Mouse (Mus musculus) embryonic fibroblast, embryonic 13.5 days (primary cell): ENCODE data around the gene Pde10a. TPM values are rescaled to one million over a fixed set of nuclear protein-coding genes. Genes with fewer than 3 reads are reported as not detected.

ENCODE experiments used
- H3K27ac ChIP-seq: 2 replicates; pipeline ENCODE4 v1.5.1; 2012; ENCODE audit warnings: low read length, control low read depth, inconsistent platforms; ENCODE audit not compliant: insufficient read depth
- H3K4me1 ChIP-seq: 2 replicates; pipeline ENCODE4 v1.6.1; 2011; ENCODE audit warnings: low read length; ENCODE audit not compliant: control insufficient read depth, insufficient read depth
- H3K4me3 ChIP-seq: 2 replicates; pipeline ENCODE4 v1.5.1; 2011; ENCODE audit warnings: mild to moderate bottlenecking, control low read depth, low read length; ENCODE audit not compliant: insufficient read depth
- CTCF ChIP-seq: IDR thresholded peaks from 2 replicates; pipeline ENCODE4 v1.5.1; 2011; ENCODE audit warnings: mild to moderate bottlenecking, control low read depth, low read length, moderate library complexity, borderline replicate concordance; ENCODE audit not compliant: insufficient read depth
- POLR2A ChIP-seq: IDR thresholded peaks from 2 replicates; pipeline ENCODE4 v1.6.1; 2011; ENCODE audit warnings: low read depth, mild to moderate bottlenecking, control low read depth, low read length, moderate library complexity
- polyA plus RNA-seq: library from polyadenylated mRNA; stranded (reverse); fragments of >200 nt; gene quantifications from 2 replicates; pipeline ENCODE4 v1.2.4, GENCODE M21; 2011; ENCODE audit warnings: low read depth; ENCODE audit not compliant: missing spikeins, insufficient read length

Gene Pde10a
- polyA plus RNA-seq, 1 experiment: 7.9 TPM

DNA sequence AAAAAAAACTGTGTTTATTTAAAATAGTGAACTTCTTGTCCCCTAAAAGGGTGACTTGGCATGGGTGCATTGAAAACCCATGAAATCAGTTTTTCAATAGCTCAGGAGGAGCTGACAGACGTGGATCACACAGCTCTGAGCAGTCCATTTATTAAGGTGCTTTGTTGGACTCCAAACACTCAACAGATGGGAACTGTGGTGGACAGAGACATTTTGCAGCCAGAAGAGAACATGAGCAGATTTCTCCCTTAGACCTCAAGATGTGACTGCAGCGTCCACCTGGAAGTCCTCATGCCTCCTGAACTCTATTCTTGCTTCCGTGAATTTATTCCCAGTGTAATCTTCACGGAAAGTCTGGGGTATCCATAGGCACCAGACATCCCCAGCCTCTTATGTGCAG, 266.4 kb downstream of the Pde10a start:
- TF ChIP-seq CTCF (no peak), POLR2A (no peak)
- Histone ChIP-seq H3K27ac (no peak overlapping the region), H3K4me1 (no peaks in the 10 kb centered on the region), H3K4me3 (no peak overlapping the region)

DNA sequence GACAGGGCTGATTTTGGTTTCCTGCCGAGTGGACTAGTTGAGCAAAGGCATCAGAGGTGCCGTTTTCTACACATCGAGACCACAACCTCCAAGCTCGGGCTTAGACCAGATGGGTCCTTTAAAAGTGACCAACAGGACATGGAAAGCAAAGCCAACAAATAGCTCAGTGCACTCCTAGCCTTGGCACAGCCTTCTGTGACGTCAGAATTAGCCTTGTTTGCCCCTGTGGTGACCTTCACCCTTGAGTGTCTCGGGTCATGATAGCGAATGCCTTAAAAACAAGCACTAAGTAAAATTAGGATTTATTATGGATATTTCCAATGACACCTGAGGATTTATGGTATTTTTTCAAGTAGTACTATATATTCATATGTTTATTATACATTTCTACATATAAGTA, 267.4 kb downstream of the Pde10a start:
- no peak overlapping the region for H3K27ac ChIP-seq
- TF ChIP-seq CTCF: no peak
- no peak for TF ChIP-seq POLR2A
- H3K4me3 ChIP-seq: no peak overlapping the region
- no peaks in the 10 kb centered on the region for H3K4me1 ChIP-seq

DNA sequence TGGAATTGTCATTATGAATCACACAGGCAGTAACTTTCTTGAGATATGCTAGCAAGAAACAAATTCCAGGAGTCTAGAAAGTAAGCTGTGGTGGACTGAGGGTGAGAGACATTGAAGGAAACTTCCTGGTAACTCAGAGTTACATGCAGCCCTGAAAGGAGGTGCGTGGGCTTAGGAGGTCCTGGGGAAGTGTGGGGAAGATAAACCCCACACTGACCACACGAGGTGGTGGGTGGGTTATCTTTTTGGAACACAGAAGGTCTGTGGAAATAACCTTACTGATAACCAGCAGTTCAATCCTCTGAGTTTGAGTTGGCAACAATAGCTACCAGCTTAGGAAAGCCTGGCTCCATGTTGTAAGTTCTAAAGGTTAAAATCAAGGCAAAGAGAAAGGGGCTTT, 272.5 kb downstream of the Pde10a start:
- H3K4me1 ChIP-seq: peaks cover 3% of the 10 kb centered on the region; the same call in 1 of the 2 replicates
- H3K4me3 ChIP-seq: no peak overlapping the region
- TF ChIP-seq POLR2A (no peak), CTCF (no peak)
- no peak overlapping the region for H3K27ac ChIP-seq

DNA sequence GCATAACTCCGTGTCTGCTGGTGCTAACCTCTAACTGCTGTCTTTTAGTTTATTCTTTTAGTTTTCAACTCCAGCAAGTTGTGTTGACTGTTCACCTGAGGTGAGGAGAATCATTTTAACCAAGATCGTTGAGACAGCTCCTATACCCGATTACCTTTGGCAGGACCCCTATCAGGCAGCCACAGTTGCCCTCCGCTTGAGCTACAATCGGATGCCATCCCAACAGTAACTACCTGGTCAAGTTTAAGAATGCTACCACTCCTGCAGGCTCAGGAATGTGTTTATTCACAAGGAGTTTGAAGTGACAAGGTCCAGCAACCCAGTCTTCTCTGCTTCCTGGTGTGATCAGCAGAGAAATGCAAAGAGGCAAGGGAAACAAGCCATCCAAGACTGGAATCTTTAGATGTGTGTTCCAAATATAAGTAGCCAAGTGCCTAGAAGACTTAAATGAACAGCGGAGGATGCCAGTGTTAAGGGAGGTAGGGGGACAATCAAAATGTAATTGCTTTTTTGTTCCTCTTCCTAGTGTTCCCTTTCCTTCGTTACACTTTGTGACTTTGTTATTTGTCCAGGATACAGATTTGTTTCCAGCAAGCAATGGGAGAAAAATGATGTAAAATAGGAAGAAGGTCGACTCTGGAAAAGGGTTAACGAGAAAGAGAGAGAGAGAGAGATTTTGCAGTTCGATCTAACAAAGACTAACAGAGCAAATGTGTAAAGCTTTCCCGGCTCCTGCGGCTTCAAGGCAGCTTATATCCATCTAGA, 273.5 kb downstream of the Pde10a start:
- no peak overlapping the region for H3K4me3 ChIP-seq
- H3K4me1 ChIP-seq: peaks cover 3% of the 10 kb centered on the region; the same call in 1 of the 2 replicates
- TF ChIP-seq CTCF (no peak), POLR2A (no peak)
- H3K27ac ChIP-seq: no peak overlapping the region

DNA sequence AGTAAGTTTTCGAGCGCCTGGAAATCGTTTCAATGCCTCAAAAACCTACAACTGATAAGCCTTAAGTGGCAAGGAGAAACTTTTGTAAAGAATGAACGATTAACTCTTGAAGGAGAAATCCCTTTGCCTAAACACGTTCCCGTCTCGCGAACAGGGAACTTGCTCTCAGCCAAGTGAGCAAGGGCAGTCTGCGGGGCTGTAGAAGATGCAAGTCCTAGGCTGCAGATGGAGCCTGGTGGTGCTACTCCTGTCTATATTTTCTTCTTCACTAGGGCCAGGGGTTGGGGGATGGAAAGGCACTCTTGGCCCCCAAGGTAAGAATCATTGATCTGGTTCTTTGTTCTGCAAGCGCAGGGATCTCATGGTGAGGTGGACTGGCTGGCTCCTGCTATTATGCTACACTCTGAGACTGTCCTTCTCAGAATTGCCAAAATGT, 274.1 kb downstream of the Pde10a start:
- TF ChIP-seq POLR2A: no peak
- no peak for TF ChIP-seq CTCF
- peaks cover 3% of the 10 kb centered on the region; the same call in 1 of the 2 replicates for H3K4me1 ChIP-seq
- no peak overlapping the region for H3K27ac ChIP-seq
- H3K4me3 ChIP-seq: no peak overlapping the region

DNA sequence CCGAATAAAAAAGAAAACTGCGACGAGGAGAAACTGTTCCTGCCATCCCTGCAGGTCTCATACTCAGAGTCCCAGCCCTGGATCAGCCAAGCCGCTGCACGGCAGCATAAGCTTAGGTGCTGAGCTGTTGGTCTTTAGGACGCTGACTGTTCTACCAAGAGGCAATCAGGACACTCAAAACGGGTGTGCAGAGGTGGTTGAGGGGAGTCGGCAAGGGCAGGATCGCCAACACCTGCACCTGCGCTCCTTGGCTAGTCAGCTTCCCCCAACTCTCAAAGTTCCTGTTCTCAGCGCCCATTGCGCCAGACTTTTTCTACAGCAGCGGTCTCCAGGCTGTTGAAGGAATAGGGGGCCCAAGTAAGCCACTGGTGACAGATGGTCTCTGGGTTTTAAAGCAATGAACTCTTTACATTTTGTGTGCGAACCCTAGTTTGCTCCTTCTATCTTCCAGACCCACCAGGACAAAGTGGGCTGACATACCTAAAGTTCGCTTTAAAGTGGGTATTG, 274.8 kb downstream of the Pde10a start:
- H3K4me3 ChIP-seq: no peak overlapping the region; the same call in 1 of the 2 replicates
- peaks cover 3% of the 10 kb centered on the region; the same call in 1 of the 2 replicates for H3K4me1 ChIP-seq
- no peak for TF ChIP-seq POLR2A
- TF ChIP-seq CTCF: no peak
- no peak overlapping the region for H3K27ac ChIP-seq

DNA sequence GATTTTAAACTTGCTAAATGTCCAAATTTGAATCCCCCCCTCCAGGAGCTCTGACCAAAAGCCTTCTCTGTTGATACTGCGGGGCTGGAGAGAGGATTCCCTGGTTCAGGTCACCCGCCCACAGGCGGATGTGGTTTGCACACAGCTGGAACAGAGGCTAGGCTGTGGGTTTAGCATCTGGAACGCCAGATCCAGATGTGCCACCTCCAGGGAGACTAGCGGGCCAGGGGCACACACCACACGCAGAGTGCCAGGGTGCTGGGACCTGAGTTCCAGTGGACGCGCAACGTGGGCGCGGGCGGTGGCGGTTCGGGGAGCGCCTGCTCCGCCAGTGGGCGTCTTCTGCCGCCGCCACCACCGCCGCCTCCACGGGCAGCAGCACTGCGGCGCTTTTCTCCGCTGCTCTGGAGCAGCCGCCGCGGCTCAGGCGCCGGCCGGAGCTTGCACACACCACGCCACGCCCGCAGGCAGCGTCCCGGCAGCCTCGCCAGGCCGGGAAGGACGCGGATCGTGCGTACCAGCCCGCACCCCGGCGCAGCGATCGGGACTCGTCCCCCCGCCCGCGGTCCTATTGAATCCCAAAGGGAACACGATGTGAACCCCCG, 275.4 kb downstream of the Pde10a start:
- Histone ChIP-seq H3K4me1 (peaks cover 3% of the 10 kb centered on the region; the same call in 1 of the 2 replicates), H3K4me3 (peak overlapping the region; percentile 49), H3K27ac (peak overlapping the region; percentile 71)
- no peak for TF ChIP-seq CTCF
- no peak for TF ChIP-seq POLR2A

DNA sequence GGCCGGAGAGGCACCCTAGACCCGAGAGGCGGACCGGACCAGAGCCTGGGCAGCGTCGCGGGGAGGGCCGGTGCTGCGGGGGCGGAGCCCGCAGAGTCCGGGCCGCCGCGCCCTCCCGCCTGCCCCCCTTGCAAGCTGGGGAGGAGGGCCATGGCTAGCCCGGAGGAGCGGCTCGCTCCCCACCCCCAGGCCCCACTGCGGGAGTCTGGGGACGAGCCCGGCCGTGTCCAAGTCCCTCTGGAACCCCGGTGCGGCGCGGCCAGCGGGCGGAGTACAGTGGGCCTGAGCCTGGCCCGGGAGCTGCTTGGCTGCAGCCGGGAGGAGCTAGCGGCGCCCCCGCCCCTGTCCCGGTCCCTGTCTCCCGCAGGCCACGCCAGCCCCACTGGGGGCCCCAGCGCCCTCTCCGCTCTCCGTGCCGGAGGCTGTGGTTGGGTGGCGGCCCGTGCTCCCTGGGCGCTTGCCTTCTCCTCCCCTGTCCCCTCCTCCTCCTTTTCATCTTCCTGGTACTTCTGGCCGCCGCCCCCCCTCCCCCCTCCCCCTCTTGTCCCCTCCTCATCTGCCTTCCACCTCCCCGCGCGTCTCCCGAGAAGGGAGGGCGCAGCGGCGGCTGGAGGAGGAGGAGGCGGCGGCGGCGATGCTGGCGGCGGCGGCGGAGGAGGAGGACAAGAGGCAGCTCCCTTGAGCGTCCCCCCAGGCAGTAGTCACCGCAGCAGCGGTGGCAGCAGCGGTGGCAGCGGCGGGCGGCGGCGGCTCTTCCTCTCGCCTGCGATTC, 276.1 kb downstream of the Pde10a start:
- TF ChIP-seq CTCF (no peak), POLR2A (peak; percentile 49)
- peaks cover 3% of the 10 kb centered on the region; the same call in 1 of the 2 replicates for H3K4me1 ChIP-seq
- peak overlapping the region; percentile 49 for H3K4me3 ChIP-seq
- peak overlapping the region; percentile 71 for H3K27ac ChIP-seq

DNA sequence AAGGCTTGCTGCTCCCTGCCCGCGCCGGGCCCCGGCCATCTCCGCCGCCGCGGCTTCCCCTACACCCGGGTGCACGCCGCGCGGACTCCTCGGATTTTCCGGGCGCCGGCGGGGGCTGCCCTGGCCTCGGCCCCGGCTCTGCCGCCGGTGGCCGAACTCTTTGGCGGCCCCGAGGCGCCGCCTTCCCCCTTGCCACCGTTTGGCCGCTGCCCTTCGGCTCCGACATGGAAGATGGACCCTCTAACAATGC, 276.6 kb downstream of the Pde10a start:
- TF ChIP-seq POLR2A (no peak), CTCF (no peak)
- H3K27ac ChIP-seq: peak overlapping the region; percentile 13; the same call in 1 of the 2 replicates
- peak overlapping the region; percentile 49 for H3K4me3 ChIP-seq
- peaks cover 3% of the 10 kb centered on the region; the same call in 1 of the 2 replicates for H3K4me1 ChIP-seq
